Mouse (Mus musculus) testis, adult 2 months (tissue): ENCODE results near the gene Hoxa10. TPM values are rescaled to one million over a fixed set of nuclear protein-coding genes. Genes with fewer than 3 reads are reported as not detected.
A peak's percentile ranks its signal among the peaks of the same experiment; 100 is the strongest.

Experiments used
- H3K27ac ChIP-seq: fragments of 200-500 bp; 2 replicates; pipeline ENCODE4 v1.5.1; 2012; ENCODE audit warnings: low read depth, low read length; ENCODE audit not compliant: control insufficient read depth, insufficient read depth
- H3K27me3 ChIP-seq: fragments of 200-500 bp; 2 replicates; pipeline ENCODE4 v1.6.1; 2012; ENCODE audit warnings: mild to moderate bottlenecking, low read length, moderate library complexity; ENCODE audit not compliant: control insufficient read depth, insufficient read depth
- H3K36me3 ChIP-seq: fragments of 200-500 bp; 2 replicates; pipeline ENCODE4 v1.6.1; 2012; ENCODE audit warnings: mild to moderate bottlenecking, low read length; ENCODE audit not compliant: control insufficient read depth, insufficient read depth
- H3K4me1 ChIP-seq: fragments of 200-500 bp; 2 replicates; pipeline ENCODE4 v1.6.1; 2012; ENCODE audit warnings: low read length; ENCODE audit not compliant: control insufficient read depth, insufficient read depth
- H3K4me3 ChIP-seq: fragments of 200-500 bp; 2 replicates; pipeline ENCODE4 v1.5.1; 2012; ENCODE audit warnings: low read depth, mild to moderate bottlenecking, low read length, moderate library complexity, mixed read lengths; ENCODE audit not compliant: control insufficient read depth
- CTCF ChIP-seq: fragments of 200-500 bp; IDR thresholded peaks from 2 replicates; pipeline ENCODE4 v1.5.1; 2012; ENCODE audit warnings: low read depth, mild to moderate bottlenecking, inconsistent platforms, low read length, moderate library complexity; ENCODE audit not compliant: control insufficient read depth, insufficient read depth, insufficient replicate concordance
- POLR2A ChIP-seq: fragments of 200-500 bp; IDR thresholded peaks from 2 replicates; pipeline ENCODE4 v1.6.1; 2012; ENCODE audit warnings: low read depth, mild to moderate bottlenecking, inconsistent platforms, low read length, moderate library complexity; ENCODE audit not compliant: control insufficient read depth
- polyA plus RNA-seq: library from polyadenylated mRNA; depleted of rRNA; stranded (reverse); fragments of >200 nt; gene quantifications from 2 replicates; pipeline ENCODE4 v1.2.3, GENCODE M21; 2012

Hoxa10 gene
- polyA plus RNA-seq, 1 experiment, result 0.19 TPM

DNA sequence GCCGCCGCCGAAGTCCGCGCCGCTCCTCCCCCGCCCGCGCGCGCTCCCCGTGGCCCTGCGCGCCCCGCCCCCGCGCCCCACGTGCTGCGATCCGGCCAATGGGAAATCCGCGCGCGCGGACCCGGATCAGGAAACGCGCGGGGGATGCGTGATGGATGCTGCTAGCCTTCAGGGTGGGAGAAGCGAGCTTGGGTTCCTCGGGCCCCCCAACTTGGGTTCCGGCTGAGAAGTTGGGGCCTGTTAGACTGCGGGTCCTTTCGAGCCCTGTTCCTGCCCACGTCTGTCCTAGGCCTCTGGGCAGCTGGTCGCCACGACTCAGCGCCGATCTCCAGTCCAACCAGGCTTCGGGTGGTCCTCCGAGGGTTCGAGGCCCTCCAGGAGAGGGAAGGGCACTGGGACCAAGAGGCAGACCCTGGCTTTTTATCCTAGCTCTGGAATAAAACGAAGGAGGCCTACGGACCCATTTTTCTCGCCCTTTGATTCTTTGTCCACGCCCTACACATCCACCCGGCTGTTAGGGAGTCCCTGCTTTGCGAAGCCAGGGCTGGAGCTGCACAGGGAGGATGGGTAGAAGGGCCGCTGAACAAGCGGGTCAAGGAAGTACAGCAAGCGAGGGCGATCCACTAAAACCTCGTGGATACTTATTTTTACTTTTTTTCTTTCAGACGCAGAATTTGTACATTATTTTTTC lies 48.6 kb downstream of the Hoxa10 start:
- TF ChIP-seq CTCF (no peak), POLR2A (peak; percentile 45; the same call in 1 of the 2 replicates)
- Histone ChIP-seq H3K4me3 (peak overlapping the region; percentile 96), H3K27me3 (no peaks in the 10 kb centered on the region), H3K36me3 (no peaks in the 10 kb centered on the region), H3K27ac (peak overlapping the region; percentile 69), H3K4me1 (peaks cover 10% of the 10 kb centered on the region)

DNA sequence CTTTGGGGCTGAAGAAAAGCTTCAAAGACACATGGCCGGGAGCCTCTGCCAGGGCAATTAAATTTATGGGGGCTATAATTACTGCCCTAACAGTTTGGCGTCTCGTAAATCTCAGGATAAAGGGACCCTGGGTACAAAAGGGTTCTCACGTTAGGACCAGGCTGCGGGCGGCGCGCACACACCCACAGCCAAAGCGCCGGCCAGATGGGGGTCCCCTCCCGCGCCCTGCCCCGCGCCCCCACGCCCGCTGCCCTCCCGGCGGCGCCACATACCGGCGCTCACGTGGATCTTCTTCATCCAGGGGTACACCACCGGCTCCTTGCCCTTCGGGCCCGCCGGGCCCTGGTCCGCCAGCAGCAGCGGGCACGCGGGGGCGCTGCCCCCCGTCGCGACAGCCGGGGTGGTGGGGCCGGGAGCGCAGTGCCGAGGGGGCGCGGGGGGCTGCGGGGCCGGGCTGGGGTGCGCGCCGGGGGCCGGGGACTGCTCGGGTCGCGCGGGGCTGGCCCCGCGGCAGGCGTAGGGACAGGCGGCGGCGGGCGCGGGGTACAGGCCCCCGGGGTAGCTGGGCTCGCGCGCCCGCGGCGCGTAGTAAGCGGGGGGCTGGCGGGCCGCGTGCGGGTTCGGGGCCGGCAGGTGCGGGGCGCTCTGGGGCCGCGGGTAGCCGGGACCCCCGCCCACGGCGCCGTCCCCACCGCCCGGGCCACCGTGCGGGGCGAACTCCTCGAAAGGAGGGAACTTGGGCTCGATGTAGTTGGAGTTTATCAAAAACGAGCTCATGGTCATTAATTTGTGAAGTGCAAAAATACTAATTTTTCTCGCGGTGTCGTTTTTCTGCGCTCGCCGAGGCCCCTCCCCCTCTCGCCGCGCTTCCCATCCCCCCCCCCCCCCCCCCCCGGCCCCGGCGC lies 49.5 kb downstream of the Hoxa10 start, which contains the start of gene Hoxa4:
Gene Hoxa4, minus strand, starts transcription at position 848 of the 905 bp plus-strand sequence.
- Histone ChIP-seq H3K27ac (peak within 1 kb of the TSS; percentile 69), H3K27me3 (no peaks in the 10 kb centered on the region)

DNA sequence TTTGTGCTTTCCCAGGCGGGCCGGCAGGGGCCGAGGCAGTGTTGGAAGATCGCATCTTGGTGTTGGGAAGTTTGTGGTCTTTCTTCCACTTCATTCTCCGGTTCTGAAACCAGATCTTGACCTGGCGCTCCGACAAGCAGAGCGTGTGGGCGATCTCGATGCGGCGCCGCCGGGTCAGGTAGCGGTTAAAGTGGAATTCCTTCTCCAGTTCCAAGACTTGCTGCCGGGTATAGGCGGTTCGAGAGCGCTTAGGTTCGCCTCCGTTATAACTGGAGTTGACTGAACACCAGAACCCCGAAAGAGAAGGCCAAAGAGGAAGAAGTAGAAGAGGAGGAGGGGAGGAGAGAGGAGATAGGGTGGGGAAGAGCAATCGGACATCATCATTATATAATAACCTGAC lies 50.2 kb downstream of the Hoxa10 start:
- Histone ChIP-seq H3K4me1 (peaks cover 11% of the 10 kb centered on the region), H3K27ac (peak overlapping the region; percentile 58), H3K4me3 (peak overlapping the region; percentile 87), H3K27me3 (no peaks in the 10 kb centered on the region), H3K36me3 (no peaks in the 10 kb centered on the region)
- no peak for TF ChIP-seq CTCF

More for the DNA sequence above, 49.5 kb downstream of the Hoxa10 start, which contains the start of gene Hoxa4:
- no peaks in the 10 kb centered on the region for H3K36me3 ChIP-seq
- peak within 1 kb of the TSS; percentile 96 for H3K4me3 ChIP-seq
- no peak for TF ChIP-seq CTCF
- TF ChIP-seq POLR2A, result no peak
- peaks cover 10% of the 10 kb centered on the region for H3K4me1 ChIP-seq

DNA sequence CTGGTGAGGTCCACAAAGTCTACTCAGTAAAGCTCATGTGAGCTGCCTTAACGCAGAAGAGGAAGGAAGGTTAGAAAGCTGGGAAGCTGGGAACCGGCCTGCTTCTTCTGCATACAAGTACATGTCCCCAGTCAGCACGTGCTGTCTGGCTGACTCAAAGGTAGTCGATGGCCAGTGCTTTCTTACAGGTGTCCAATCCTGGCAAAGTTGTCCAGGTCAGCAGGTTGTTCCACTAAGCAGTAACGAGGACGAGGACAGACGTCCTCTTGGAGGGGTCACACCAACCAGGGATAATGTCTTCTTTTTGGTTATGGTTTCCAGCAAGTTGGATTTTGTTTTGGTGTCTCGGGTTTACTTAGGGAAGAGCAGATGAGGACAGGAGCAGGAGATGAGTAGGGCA lies 50.7 kb downstream of the Hoxa10 start:
- no peaks in the 10 kb centered on the region for H3K36me3 ChIP-seq
- peaks cover 13% of the 10 kb centered on the region for H3K4me1 ChIP-seq
- H3K27me3 ChIP-seq, result no peaks in the 10 kb centered on the region
- TF ChIP-seq CTCF, result no peak
- TF ChIP-seq POLR2A, result no peak
- peak overlapping the region; percentile 58 for H3K27ac ChIP-seq
- no peak overlapping the region; the same call in 1 of the 2 replicates for H3K4me3 ChIP-seq

DNA sequence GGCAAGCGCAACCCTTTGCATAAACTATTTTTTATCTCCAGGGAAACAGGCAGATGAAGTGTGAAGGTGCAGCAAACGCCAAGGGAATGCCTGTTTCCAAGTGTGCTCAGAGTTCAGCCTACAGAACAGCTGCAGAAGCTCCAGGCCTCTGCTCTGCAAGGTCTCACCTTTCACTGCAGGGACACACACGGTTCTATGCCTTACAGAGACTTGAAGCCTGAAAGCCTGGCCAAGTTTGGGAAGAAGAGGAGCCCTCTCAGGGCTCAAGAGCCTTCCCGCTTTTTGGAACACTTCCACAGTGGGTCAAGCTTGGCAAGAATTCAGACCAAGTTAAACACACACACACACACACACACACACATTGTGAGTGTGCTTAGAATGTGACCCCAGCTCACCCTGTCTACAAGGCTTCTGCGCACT lies 51.5 kb downstream of the Hoxa10 start:
- Histone ChIP-seq H3K36me3 (no peaks in the 10 kb centered on the region), H3K4me3 (no peak overlapping the region), H3K4me1 (peaks cover 13% of the 10 kb centered on the region), H3K27ac (no peak overlapping the region), H3K27me3 (no peaks in the 10 kb centered on the region)
- TF ChIP-seq POLR2A (no peak), CTCF (no peak)

DNA sequence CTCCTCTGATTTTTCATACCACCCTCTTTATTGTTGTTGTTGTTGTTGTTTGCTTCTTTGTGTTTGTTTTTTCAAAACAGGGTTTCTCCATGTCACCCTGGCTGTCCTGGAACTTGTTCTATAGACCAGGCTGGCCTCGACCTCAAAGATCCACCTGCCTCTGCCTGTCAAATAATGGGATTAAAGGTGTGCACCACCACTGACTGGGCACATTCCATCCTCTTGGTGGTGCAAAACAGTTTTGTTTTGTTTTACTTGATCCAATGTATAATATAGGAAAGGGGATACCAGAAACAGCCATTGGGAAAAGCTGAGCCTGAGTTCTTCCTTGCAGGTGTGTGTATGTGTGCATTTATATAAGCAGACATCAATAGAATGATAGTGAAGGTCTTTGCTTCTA lies 54.2 kb downstream of the Hoxa10 start:
- H3K4me3 ChIP-seq, result no peak overlapping the region
- TF ChIP-seq CTCF (no peak), POLR2A (no peak)
- H3K36me3 ChIP-seq, result no peaks in the 10 kb centered on the region
- peaks cover 6% of the 10 kb centered on the region for H3K4me1 ChIP-seq
- H3K27ac ChIP-seq, result no peak overlapping the region
- no peaks in the 10 kb centered on the region for H3K27me3 ChIP-seq

DNA sequence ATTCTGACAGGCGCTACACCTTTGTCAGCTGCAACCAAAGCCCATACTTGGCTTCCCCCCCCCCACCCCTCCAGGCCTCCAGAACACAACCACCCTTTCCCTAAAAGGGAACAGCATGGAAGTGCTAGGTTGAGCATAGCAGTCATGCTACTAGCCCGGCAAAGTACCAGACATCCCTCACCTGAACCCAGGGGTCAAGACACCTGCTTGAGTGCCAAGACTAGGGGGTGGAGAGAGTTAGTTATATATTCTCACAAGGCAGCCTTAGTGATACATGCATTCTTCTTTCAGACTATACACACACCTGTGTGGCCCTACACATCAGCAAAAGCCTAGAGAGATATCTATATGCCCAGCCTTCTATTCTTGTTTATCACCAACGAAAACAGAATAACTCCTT lies 54.8 kb downstream of the Hoxa10 start:
- no peak overlapping the region for H3K4me3 ChIP-seq
- TF ChIP-seq POLR2A, result no peak
- TF ChIP-seq CTCF, result no peak
- H3K27ac ChIP-seq, result no peak overlapping the region
- H3K27me3 ChIP-seq, result no peaks in the 10 kb centered on the region
- no peaks in the 10 kb centered on the region for H3K36me3 ChIP-seq
- H3K4me1 ChIP-seq, result peaks cover 6% of the 10 kb centered on the region
